Mouse (Mus musculus): ENCODE measurements around the gene Safb. TPM values are rescaled to one million over a fixed set of nuclear protein-coding genes. Genes with fewer than 3 reads are reported as not detected.

The Safb gene
- polyA plus RNA-seq, 1 experiment from 2014 or later, result 159 TPM

DNA sequence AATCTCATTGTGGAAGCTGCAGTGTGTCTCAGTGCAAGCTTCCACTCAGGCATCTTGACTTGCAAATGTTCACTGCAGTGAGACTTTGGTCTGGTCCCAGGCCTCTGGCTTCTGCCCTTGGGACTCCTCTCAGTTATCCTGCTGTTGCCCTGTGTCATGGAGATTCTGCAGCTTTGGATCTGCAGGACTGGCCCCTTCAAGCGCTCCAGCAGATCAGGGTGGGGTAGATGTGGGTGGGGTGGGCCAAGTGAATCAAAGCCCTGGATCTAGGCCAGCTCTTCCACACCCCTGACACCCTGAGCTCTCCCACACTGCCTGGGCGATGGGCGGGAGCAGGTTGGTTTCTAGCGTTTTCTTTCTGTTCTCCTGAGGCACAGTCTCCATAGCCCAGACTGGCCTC lies 47.2 kb downstream of the Safb start:
- ChIA-PET CTCF (no interaction called here), POLR2A (no interaction called here)
- no peak for ATAC-seq
- in situ Hi-C loops (cut with MboI; ENCODE audit: low pct_unique_long_range_greater_than_20kb), result no loop called here
- no peaks in the 10 kb centered on the region for H3K27me3 ChIP-seq
- no peak for DNase-seq (ENCODE audit: low read depth, low spot score)
- TF ChIP-seq CTCF (IDR thresholded peaks at IDR 0.05), result no peak

- H3K27me3 ChIP-seq, result peaks cover 5% of the 10 kb centered on the region
- POLR2A ChIA-PET, result no interaction called here
- DNase-seq (ENCODE audit: low read depth, low spot score), result no peak
- TF ChIP-seq CTCF (IDR thresholded peaks at IDR 0.05), result no peak
- in situ Hi-C loops (cut with MboI; ENCODE audit: low pct_unique_long_range_greater_than_20kb), result no loop called here
- ATAC-seq, result no peak
- CTCF ChIA-PET, result no interaction called here
Observed at GRCm38 (mm10) chr17:56634023-56634422, 49.4 kb downstream of the Safb start.

DNA sequence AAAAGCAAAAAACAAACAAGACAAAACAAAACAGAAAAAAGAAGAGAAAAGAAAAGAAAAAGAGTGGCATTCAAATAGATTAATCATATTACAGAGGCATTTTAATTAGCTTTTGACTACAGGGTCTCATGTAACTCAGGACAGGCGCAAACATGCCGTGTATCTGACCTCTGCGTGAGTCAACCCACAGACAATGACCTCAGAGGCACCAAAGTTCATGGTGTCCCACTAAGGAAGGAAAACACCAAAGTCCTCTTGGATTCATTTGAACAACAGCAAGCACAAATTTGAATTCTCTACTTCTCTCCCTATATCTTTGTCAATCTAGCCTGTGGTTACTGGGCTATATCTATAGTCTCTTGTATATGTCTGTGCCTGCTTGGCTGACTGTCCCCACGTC lies 58.6 kb downstream of the Safb start:
- in situ Hi-C loops (cut with MboI; ENCODE audit: low pct_unique_long_range_greater_than_20kb), result no loop called here
- ChIA-PET POLR2A (interaction anchor here (0.6 kb wide), 1 partner anchor 110 kb away, joined by 3 read pairs; no protein-coding TSS in a partner anchor), CTCF (interaction anchor here (1.0 kb wide), 1 partner anchor 11 kb away, joined by 3 read pairs; no protein-coding TSS in a partner anchor)
- H3K27me3 ChIP-seq, result peaks cover 3% of the 10 kb centered on the region
- TF ChIP-seq CTCF (IDR thresholded peaks at IDR 0.05), result no peak
- DNase-seq (ENCODE audit: low read depth, low spot score), result no peak
- ATAC-seq, result no peak

- TF ChIP-seq CTCF (IDR thresholded peaks at IDR 0.05), result no peak
- CTCF ChIA-PET, result no interaction called here
- POLR2A ChIA-PET, result no interaction called here
- in situ Hi-C loops (cut with MboI; ENCODE audit: low pct_unique_long_range_greater_than_20kb), result no loop called here
- H3K27me3 ChIP-seq, result no peaks in the 10 kb centered on the region
- ATAC-seq (no peak), DNase-seq (ENCODE audit: low read depth, low spot score) (no peak)
Observed at GRCm38 (mm10) chr17:56647546-56647945, 62.9 kb downstream of the Safb start.

DNA sequence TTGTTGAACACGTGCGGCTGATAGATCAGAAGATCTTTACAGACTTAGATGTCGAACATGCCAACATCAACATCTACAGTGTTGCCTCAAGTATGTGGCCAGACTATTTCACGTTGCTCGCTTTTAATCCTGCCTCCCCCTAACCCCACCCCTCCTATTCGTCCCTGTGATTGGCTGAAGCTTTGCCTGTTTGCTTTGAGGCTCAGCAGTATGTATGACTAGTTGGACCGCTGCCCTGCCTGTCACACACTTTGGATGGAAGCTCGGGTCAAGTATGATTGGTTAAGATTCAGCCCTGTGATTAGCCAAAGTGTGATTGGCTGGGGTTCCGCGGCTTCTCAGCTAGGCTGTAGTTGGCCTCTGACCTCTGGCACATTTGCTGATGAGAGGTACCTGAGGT lies 67.2 kb downstream of the Safb start:
- ChIA-PET CTCF (interaction anchor here (1.5 kb wide), 1 partner anchor 15 kb away, joined by 3 read pairs; no protein-coding TSS in a partner anchor), POLR2A (interaction anchor here (0.6 kb wide), 1 partner anchor 139 kb away, joined by 4 read pairs; no protein-coding TSS in a partner anchor)
- TF ChIP-seq CTCF (IDR thresholded peaks at IDR 0.05), result no peak
- no peak for DNase-seq (ENCODE audit: low read depth, low spot score)
- no peak for ATAC-seq
- in situ Hi-C loops (cut with MboI; ENCODE audit: low pct_unique_long_range_greater_than_20kb), result loop anchor here (5.0 kb wide), 1 partner anchor 84 kb away; no protein-coding TSS in a partner anchor
- no peaks in the 10 kb centered on the region for H3K27me3 ChIP-seq

DNA sequence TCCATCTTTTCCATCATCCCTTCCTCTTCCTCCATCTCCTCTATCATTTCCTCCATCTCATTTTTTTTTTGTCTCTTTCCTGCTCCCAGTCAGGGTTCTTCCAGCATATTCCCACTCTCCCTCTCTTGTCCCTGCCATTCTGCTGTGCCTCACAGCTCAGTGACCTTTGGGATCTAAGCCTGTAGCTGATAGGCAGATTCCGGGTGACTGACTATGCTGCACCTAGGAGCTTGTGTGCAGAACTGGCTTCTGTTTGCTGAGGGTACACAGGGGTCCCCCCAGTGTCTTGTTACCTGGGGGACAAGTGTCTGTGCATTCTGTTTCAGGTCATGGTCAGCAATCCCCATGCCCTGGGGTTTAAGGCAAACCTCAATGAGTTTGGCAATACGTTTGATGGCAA lies 70.1 kb downstream of the Safb start:
- CTCF ChIA-PET, result no interaction called here
- TF ChIP-seq CTCF (IDR thresholded peaks at IDR 0.05), result no peak
- ATAC-seq (no peak), DNase-seq (ENCODE audit: low read depth, low spot score) (no peak)
- POLR2A ChIA-PET, result no interaction called here
- H3K27me3 ChIP-seq, result no peaks in the 10 kb centered on the region
- in situ Hi-C loops (cut with MboI; ENCODE audit: low pct_unique_long_range_greater_than_20kb), result loop anchor here (5.0 kb wide), 1 partner anchor 87 kb away; no protein-coding TSS in a partner anchor

DNA sequence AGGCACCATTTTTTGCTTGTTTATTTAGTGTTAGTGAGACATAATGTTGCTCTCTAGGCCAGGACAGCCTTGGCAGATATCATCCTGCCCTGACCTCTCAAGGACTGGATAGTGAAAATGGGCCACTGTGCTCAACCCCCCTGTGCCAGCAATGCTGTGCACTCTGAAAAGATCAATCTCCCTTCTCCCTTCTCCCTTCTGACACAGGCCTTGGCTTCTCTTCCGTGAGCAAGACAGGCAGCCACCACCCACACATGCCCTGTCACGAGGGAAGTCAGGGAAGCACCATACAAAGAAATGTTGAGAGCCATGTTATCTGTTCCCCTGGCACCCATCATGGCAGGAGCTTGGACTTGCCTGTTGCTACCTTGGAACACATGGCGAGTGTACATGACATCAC lies 70.7 kb downstream of the Safb start:
- CTCF ChIA-PET, result no interaction called here
- in situ Hi-C loops (cut with MboI; ENCODE audit: low pct_unique_long_range_greater_than_20kb), result no loop called here
- POLR2A ChIA-PET, result no interaction called here
- H3K27me3 ChIP-seq, result no peaks in the 10 kb centered on the region
- TF ChIP-seq CTCF (IDR thresholded peaks at IDR 0.05), result no peak
- ATAC-seq (no peak), DNase-seq (ENCODE audit: low read depth, low spot score) (no peak)

Other genes with a start within 250 kb of the Safb start
- gene Ptprs, start 108.3 kb upstream of the Safb start, polyA plus RNA-seq (2021), result 240 TPM
- gene Znrf4, start 72.4 kb upstream of the Safb start, polyA plus RNA-seq (2021), result not detected
- gene Gm20219, start 30.4 kb upstream of the Safb start, polyA plus RNA-seq (2021), result 1.5 TPM
- gene Safb2, start 240 bp upstream of the Safb start, polyA plus RNA-seq (2021), result 127 TPM
- 323 TPM for gene 2410015M20Rik, start 24.9 kb downstream of the Safb start, polyA plus RNA-seq (2021)
- gene Rpl36, start 28.6 kb downstream of the Safb start, polyA plus RNA-seq (2021), result 1,365 TPM
- 193 TPM for gene Lonp1, start 42.1 kb downstream of the Safb start, polyA plus RNA-seq (2021)
- 0.35 TPM for gene Catsperd, start 43.3 kb downstream of the Safb start, polyA plus RNA-seq (2021)
- 85.8 TPM for gene Ranbp3, start 88.5 kb downstream of the Safb start, polyA plus RNA-seq (2021)
- gene Ndufa11, start 132.9 kb downstream of the Safb start, polyA plus RNA-seq (2021), result 272 TPM
- gene Vmac, start 133.2 kb downstream of the Safb start, polyA plus RNA-seq (2021), result 25.6 TPM
- 7.1 TPM for gene Nrtn, start 172.7 kb downstream of the Safb start, polyA plus RNA-seq (2021)
- 50.5 TPM for gene Dus3l, start 179.9 kb downstream of the Safb start, polyA plus RNA-seq (2021)
- 0.89 TPM for gene Prr22, start 185.4 kb downstream of the Safb start, polyA plus RNA-seq (2021)
- 7.7 TPM for gene Rfx2, start 246.2 kb downstream of the Safb start, polyA plus RNA-seq (2021)

Measured in Patski (cell line).